Mouse (Mus musculus): ENCODE measurements around the gene Actn2. TPM values are rescaled to one million over a fixed set of nuclear protein-coding genes. Genes with fewer than 3 reads are reported as not detected.

Actn2 gene
- total RNA-seq (2014; rRNA removed) (2.8 and 6.5 TPM in 2 replicates), polyA plus RNA-seq (2015; fragmentation: Nextera tagmentation; extraction: Ambion mirVana) (2.8 and 4.9 TPM in 2 replicates)

DNA sequence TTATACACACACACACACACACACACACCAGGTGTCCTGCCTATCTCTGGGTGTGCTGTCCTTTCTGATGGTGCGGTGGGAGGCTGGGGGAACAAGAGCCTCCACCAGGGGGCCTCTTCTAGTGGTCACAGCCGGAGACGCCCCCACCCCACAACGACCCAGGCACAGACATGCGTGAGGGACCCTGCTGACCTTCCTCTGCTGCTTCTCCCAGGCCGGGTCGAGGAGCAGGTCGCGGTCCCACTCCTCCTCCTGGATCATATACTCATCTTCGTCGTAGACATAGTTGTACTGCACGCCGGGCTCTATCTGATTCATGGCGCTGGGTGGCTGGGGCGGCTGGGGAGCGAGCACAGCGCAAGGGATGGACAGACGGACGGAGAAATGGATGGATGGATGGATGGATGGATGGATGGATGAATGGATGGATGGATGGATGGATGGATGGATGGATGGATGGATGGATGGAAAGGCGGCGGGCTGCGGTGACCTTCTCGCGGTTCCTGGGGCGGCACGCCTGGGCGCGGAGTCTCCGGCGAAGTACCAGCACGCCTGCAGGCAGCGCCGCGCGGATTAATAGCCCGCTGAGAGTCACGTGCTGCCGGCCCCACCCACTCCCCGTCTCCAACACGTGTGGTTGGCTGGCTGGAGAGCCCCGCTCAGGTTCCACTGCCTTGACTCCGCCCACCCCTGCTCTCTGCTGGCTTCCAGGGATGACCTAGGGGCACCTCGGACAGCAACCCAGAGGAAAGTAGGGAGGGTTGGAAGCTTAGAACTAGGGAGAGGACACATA, at the start of gene Actn2:
TSS of gene Actn2 (minus strand) at position 578 of the 793 bp plus-strand sequence.
- no peak within 1 kb of the TSS for H3K27ac ChIP-seq
- peak within 1 kb of the TSS; percentile 82 for H3K4me2 ChIP-seq (ENCODE audit: low read depth, low read length)
- peak within 1 kb of the TSS; percentile 44 for H3K4me3 ChIP-seq (ENCODE audit: low read length)
- DNase-seq (ENCODE audit: low spot score) (peak; percentile 85), ATAC-seq (peak; percentile 98)
- H3K36me3 ChIP-seq (ENCODE audit: insufficient read depth, low read length) = no peaks in the 10 kb centered on the region
- no peaks in the 10 kb centered on the region for H3K27me3 ChIP-seq (ENCODE audit: insufficient read depth, low read length)
- WGBS = under 1% methylated on average over 42 of the region's 43 CpGs
- H3K9ac ChIP-seq (replicated peaks; ENCODE audit: low read length) = peak within 1 kb of the TSS; percentile 50
- H3K9me3 ChIP-seq (ENCODE audit: low read length) = no peaks in the 10 kb centered on the region
- no peaks in the 10 kb centered on the region for H3K4me1 ChIP-seq (ENCODE audit: insufficient read depth, low read length)
- peak; percentile 61 for TF ChIP-seq CTCF (IDR thresholded peaks at IDR 0.05; ENCODE audit: low read depth)

DNA sequence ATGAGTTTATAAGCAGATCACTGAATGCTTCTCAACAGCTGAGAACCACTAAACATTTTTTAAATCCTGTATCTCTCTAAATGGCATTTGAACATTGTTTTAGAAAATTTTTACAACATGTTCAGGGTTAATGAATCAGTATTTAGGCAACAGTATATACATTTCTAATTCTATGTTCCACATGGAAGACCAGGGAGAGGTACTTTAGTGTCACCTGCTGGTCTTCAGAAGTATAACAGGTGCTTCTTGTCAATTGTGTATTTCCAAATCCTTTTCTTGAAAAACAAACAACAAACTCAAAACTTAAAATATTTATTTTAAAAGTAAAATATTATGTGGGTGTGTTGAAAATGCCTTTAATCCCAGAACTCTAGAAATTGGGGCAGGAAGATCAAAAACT, 45.7 kb upstream of the Actn2 start:
- H3K27me3 ChIP-seq (ENCODE audit: insufficient read depth, low read length) = no peaks in the 10 kb centered on the region
- no peak overlapping the region for H3K4me3 ChIP-seq (ENCODE audit: low read length)
- H3K9me3 ChIP-seq (ENCODE audit: low read length) = no peaks in the 10 kb centered on the region
- no peak overlapping the region for H3K4me2 ChIP-seq (ENCODE audit: low read depth, low read length)
- H3K27ac ChIP-seq = no peak overlapping the region
- no peaks in the 10 kb centered on the region for H3K4me1 ChIP-seq (ENCODE audit: insufficient read depth, low read length)
- no peak for ATAC-seq
- H3K36me3 ChIP-seq (ENCODE audit: insufficient read depth, low read length) = no peaks in the 10 kb centered on the region
- peak; percentile 78 for DNase-seq (ENCODE audit: low spot score)
- no peak overlapping the region for H3K9ac ChIP-seq (replicated peaks; ENCODE audit: low read length)
- TF ChIP-seq CTCF (IDR thresholded peaks at IDR 0.05; ENCODE audit: low read depth) = peak; percentile 82

DNA sequence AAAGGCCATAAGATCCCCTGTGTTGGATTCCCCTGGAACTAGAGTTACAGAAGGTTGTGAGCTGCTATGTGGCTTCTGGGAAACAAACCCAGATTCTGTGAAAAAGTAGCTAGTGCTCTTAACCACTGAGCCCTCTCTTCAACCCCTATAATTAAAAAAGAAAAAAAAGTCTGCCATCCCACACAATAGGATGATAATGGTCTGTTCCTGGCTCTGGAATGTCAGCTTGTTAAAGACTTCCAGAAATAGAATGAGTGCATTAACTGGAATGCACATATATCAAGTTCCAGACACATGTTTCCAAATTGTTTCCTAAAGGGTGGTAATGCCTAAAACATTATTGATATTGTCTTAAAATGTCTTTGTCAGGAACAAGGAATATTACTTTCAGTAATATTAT, 44.2 kb upstream of the Actn2 start:
- DNase-seq (ENCODE audit: low spot score) = no peak
- TF ChIP-seq CTCF (IDR thresholded peaks at IDR 0.05; ENCODE audit: low read depth) = no peak
- Histone ChIP-seq H3K4me3 (ENCODE audit: low read length) (no peak overlapping the region), H3K27me3 (ENCODE audit: insufficient read depth, low read length) (no peaks in the 10 kb centered on the region), H3K27ac (no peak overlapping the region), H3K9ac (replicated peaks; ENCODE audit: low read length) (no peak overlapping the region), H3K9me3 (ENCODE audit: low read length) (no peaks in the 10 kb centered on the region), H3K4me1 (ENCODE audit: insufficient read depth, low read length) (no peaks in the 10 kb centered on the region), H3K36me3 (ENCODE audit: insufficient read depth, low read length) (no peaks in the 10 kb centered on the region), H3K4me2 (ENCODE audit: low read depth, low read length) (no peak overlapping the region)
- no peak for ATAC-seq

DNA sequence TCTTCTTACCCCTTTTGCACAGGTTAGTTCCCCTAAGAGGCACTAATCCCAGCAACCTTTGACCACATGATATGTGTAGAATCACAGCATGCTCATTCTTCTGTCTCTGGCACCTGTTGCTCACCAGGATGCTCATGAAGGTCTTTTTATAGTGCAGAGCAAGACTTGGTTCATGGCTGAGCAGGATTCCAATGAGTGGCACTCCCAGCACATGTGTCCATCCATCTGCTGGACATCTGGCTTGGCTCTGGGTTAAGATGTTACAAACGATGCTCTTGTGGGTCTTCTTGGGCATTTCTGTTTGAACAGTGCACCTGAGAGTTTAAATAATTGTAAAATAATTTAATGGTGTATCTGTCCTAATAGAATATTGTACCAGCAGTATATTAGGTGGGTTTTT, 36.2 kb upstream of the Actn2 start:
- no peak overlapping the region for H3K9ac ChIP-seq (replicated peaks; ENCODE audit: low read length)
- TF ChIP-seq CTCF (IDR thresholded peaks at IDR 0.05; ENCODE audit: low read depth) = no peak
- no peaks in the 10 kb centered on the region for H3K9me3 ChIP-seq (ENCODE audit: low read length)
- 53% methylated on average over 1 of the region's 1 CpGs for WGBS
- H3K27me3 ChIP-seq (ENCODE audit: insufficient read depth, low read length) = no peaks in the 10 kb centered on the region
- ATAC-seq = no peak
- no peak overlapping the region for H3K4me2 ChIP-seq (ENCODE audit: low read depth, low read length)
- H3K36me3 ChIP-seq (ENCODE audit: insufficient read depth, low read length) = no peaks in the 10 kb centered on the region
- H3K4me1 ChIP-seq (ENCODE audit: insufficient read depth, low read length) = no peaks in the 10 kb centered on the region
- H3K27ac ChIP-seq = no peak overlapping the region
- H3K4me3 ChIP-seq (ENCODE audit: low read length) = no peak overlapping the region
- no peak for DNase-seq (ENCODE audit: low spot score)

DNA sequence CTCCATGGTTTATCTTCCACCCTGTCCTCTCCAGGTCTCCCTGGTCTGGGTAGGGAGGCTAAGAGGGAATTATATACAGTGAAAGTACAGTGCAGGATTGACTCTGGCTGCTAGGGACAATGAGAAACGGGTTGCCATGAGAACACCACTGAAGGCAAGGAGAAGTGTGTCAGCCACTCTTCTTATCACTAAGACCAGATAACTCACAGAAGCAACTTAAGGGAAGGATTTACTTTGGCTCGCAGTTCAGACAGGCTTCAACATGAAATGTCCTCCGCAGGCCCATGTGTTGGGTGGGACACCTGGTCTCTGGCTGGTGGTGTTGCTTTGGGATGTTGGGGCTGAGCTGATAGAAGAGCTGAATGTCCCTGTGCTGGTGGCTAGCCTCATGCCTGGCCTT, 32.2 kb upstream of the Actn2 start:
- Histone ChIP-seq H3K36me3 (ENCODE audit: insufficient read depth, low read length) (no peaks in the 10 kb centered on the region), H3K27me3 (ENCODE audit: insufficient read depth, low read length) (no peaks in the 10 kb centered on the region), H3K27ac (no peak overlapping the region), H3K4me1 (ENCODE audit: insufficient read depth, low read length) (0 out of 2 replicates have a peak, but pooled peaks cover 4% of the 10 kb centered on the region), H3K4me2 (ENCODE audit: low read depth, low read length) (no peak overlapping the region), H3K4me3 (ENCODE audit: low read length) (no peak overlapping the region), H3K9me3 (ENCODE audit: low read length) (no peaks in the 10 kb centered on the region), H3K9ac (replicated peaks; ENCODE audit: low read length) (no peak overlapping the region)
- no peak for DNase-seq (ENCODE audit: low spot score)
- ATAC-seq = no peak
- WGBS = 82% methylated on average over 3 of the region's 3 CpGs
- TF ChIP-seq CTCF (IDR thresholded peaks at IDR 0.05; ENCODE audit: low read depth) = no peak

DNA sequence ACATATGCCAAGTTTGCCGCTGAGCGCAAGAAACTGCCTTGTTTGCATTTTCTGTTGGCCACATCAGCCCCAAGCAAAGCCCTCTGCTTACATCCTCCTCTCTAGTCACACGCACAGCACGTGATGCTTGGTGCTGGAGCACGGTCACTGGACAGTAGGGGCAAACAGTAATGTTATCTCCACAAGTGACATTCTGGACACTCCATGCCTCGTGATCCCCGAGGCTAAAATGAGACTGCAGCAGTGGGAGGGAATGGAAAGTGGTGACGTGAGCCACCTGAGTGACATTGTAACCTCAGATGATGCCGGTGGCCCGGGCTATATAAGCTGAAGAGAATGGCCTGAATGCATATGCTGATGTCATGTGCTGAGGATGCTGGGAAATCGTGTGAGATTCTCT, 29.4 kb upstream of the Actn2 start:
- WGBS = 76% methylated on average over 11 of the region's 11 CpGs
- no peak for TF ChIP-seq CTCF (IDR thresholded peaks at IDR 0.05; ENCODE audit: low read depth)
- H3K9me3 ChIP-seq (ENCODE audit: low read length) = no peaks in the 10 kb centered on the region
- no peaks in the 10 kb centered on the region for H3K27me3 ChIP-seq (ENCODE audit: insufficient read depth, low read length)
- H3K4me1 ChIP-seq (ENCODE audit: insufficient read depth, low read length) = 0 out of 2 replicates have a peak, but pooled peaks cover 4% of the 10 kb centered on the region
- H3K36me3 ChIP-seq (ENCODE audit: insufficient read depth, low read length) = no peaks in the 10 kb centered on the region
- ATAC-seq = peak; percentile 39; the same call in 1 of the 2 replicates
- H3K9ac ChIP-seq (replicated peaks; ENCODE audit: low read length) = no peak overlapping the region
- H3K4me2 ChIP-seq (ENCODE audit: low read depth, low read length) = no peak overlapping the region
- no peak overlapping the region for H3K4me3 ChIP-seq (ENCODE audit: low read length)
- DNase-seq (ENCODE audit: low spot score) = no peak
- H3K27ac ChIP-seq = no peak overlapping the region

DNA sequence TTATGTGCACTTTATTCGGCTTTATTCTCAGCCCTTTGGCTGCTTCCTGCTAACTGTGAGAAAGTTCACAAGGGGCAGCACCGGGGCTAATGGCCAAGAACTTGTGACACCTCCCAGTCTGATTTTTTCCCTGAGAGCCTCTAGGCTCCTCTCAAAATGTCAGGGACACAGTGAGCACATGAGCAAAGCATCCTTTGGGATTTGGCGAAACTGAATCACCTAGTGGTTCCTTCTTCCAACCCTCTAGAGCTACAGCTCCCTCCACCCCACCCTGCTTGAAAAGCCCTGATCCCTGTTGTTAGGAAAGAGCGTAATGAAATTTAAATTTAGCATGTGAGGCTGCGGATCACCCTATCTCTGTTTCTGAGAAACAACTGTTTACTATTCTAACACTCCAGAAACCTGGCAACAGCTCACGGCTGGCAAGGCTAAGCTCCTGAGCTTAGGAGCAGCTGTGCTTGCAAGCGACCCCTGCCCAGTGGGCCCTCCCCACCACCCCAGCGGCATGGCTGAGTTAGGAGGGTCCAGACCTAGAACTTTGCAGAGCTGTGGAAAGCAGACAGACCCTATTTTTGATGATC, 28.6 kb upstream of the Actn2 start:
- H3K27me3 ChIP-seq (ENCODE audit: insufficient read depth, low read length) = no peaks in the 10 kb centered on the region
- 36% methylated on average over 8 of the region's 8 CpGs for WGBS
- no peak overlapping the region for H3K27ac ChIP-seq
- TF ChIP-seq CTCF (IDR thresholded peaks at IDR 0.05; ENCODE audit: low read depth) = no peak
- peak overlapping the region; percentile 18; the same call in 1 of the 2 replicates for H3K4me2 ChIP-seq (ENCODE audit: low read depth, low read length)
- H3K4me1 ChIP-seq (ENCODE audit: insufficient read depth, low read length) = 0 out of 2 replicates have a peak, but pooled peaks cover 4% of the 10 kb centered on the region
- no peak overlapping the region for H3K9ac ChIP-seq (replicated peaks; ENCODE audit: low read length)
- no peaks in the 10 kb centered on the region for H3K9me3 ChIP-seq (ENCODE audit: low read length)
- H3K36me3 ChIP-seq (ENCODE audit: insufficient read depth, low read length) = no peaks in the 10 kb centered on the region
- ATAC-seq (peak; percentile 75), DNase-seq (ENCODE audit: low spot score) (peak; percentile 36)
- H3K4me3 ChIP-seq (ENCODE audit: low read length) = no peak overlapping the region
